Mouse (Mus musculus) left cerebral cortex, postnatal 14 days (tissue): ENCODE data around the gene Pappa. TPM values are rescaled to one million over a fixed set of nuclear protein-coding genes. Genes with fewer than 3 reads are reported as not detected.

Source experiments
- DNase-seq, 2 experiments: peaks; one replicate each; pipeline ENCODE4 v3.0.0; 2021 to 2022; ENCODE audit warnings: low spot score in 2 of 2, mixed read lengths in 1 of 2
- intact Hi-C: fragments of 180-260 bp; cut with DNase I; formaldehyde crosslinking; loops from one replicate; pipeline ENCODE4 v1.15.1; 2025
- total RNA-seq, 2 experiments: library from RNA; stranded (reverse); gene quantifications; 2 replicates each; pipeline ENCODE4 v1.2.3; 2021

Pappa gene
- total RNA-seq, 2 experiments from 2014 or later, result 0.29 to 0.47 TPM

DNA sequence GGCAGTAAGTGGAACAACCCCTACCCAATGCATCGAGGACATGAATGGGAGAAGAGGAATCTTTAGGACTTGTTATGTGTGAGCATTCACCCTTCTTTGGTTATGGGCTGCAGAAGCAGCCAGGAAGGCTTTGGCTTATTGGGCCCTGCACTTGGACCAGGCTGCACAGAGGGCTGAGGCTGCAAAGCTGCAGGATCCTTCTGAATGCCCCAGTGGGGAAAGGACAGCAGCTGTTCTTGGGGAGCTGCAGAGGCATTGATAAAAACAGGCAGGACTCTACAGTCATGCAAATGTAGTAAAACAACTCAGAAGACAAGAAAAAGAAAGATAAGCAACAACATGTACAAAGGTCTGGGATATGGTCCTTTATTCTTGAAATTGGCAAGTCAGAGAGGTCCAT lies 175.4 kb downstream of the Pappa start:
- no peak for DNase-seq
- intact Hi-C loops, result no loop called here

DNA sequence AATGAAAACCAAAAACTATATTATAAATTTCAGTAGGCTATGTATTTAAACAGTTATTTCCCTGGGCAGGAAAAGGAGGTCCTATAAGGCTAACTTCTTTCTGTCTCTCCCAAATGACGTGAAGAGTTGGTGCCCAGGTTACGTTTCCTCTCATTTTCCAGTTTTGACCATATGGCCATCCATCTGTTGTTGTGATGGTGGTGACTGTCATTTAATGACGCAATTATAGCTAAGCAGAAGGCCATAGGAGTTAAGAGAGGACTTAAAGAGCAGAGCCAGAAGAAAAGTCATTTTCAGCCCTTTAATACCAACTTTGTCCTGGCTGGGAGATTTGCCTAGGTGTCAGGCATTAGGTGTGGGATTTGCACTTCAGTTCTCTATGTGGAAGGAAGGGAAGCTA lies 176.5 kb downstream of the Pappa start:
- intact Hi-C loops, result no loop called here
- no peak for DNase-seq

DNA sequence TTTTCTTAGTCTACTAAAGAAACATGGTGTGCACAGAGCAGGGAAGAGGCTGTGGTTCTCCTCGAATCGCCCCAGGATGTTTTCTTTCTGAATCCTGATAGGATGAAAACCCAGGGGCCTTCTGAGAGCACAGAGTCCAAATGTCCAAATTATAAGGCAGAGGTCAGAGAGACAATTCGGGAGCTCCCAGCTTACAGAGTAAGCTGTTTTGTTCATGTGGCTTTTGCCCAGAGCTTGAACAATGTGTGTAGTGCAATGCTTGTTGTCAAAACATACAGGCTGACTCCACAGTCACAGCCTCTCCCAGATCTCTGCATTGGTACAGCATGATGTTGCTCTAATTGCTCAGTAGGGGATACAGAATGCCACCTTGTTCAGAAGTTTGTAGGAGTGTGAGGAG lies 178.7 kb downstream of the Pappa start:
- DNase-seq, result no peak
- intact Hi-C loops, result no loop called here

DNA sequence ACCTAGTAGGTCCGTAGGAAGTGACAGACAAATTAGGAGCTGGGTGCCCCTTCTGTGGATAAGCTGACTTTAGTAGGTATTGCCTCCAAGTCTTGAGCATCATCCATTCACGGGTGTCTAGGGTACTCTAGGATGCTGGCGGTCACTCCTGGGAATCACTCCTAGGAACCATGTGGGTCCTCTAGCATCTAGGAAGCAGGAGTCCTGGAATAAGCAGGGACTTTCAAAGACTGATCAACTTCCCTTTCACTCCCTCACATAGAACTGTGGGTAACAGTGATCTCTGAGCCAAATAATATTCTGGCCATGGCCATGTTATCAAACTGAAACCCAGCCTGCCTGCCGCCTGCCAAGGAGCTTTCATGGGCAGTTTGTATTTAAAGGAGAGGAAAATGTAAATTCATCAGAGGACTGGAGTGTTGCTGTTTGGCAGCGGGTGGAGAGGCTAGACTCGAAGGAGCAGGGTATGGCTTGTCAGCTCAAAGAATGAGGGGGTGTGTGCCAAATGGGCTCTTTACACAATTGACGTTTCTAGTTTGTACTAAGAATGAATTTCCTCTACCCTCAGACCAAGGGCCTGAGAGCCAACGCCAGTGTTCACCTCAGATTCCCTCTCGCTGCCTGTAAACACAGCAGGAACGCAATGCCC lies 194.0 kb downstream of the Pappa start:
- no peak for DNase-seq
- intact Hi-C loops, result no loop called here

DNA sequence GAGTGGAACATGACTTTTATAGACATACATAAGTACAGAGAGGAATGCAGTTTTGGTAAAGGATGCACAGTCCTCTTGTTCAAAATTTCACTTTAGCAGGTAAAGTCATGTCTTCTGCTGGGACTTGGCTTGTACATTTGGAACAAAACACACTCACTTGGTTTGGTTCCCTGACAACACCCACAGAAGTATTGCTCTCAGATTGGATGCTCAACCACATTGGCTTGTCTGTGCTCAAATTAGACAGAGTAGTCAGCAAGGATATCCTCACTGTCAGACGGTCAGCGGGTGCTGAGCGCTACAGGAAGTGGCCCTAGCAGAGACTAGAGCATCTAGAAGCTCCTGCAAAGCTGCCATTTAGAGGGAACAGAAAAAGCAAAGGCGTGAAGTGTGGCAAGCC lies 197.4 kb downstream of the Pappa start:
- intact Hi-C loops, result no loop called here
- DNase-seq, result peak in 1 of 2 experiments; percentile 14

DNA sequence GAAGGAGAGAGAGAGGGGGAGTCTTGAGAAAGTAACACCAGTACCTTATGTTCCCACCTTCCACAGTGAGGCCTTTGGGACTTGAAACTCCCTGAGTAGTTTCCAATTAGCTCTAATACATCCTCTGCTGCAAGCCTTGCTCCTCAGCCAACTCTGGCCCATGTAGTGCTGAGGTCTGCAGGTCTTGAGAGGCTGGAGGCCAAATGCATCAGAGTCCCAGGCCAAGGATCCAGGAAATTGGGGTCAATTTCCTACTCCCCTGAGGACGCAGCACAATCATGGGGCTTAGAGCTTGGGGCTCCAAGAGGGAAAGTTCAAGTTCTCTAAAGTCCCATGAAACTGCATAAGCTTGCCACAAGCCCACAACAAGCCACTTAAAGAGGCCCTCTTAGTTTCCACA lies 198.0 kb downstream of the Pappa start:
- no peak for DNase-seq
- intact Hi-C loops, result no loop called here

DNA sequence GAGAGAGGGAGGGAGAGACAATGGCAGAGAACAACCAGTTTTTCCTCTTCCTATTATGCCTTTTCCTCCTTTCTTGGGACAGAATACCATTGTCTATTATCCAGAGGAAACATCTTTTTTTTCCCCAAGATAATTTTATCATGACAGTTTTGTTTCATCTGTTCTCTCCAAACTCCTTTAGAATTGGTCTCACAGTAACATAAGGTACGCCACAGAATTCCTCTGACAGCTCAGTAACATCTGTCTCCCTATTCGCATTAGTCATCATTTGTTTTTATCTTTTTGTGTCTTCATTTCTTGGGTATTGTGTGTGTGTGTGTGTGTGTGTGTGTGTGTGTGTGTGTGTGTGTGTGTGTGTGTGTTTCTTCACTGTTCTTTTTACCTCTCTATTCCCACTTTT lies 201.8 kb downstream of the Pappa start:
- intact Hi-C loops, result no loop called here
- no peak for DNase-seq

DNA sequence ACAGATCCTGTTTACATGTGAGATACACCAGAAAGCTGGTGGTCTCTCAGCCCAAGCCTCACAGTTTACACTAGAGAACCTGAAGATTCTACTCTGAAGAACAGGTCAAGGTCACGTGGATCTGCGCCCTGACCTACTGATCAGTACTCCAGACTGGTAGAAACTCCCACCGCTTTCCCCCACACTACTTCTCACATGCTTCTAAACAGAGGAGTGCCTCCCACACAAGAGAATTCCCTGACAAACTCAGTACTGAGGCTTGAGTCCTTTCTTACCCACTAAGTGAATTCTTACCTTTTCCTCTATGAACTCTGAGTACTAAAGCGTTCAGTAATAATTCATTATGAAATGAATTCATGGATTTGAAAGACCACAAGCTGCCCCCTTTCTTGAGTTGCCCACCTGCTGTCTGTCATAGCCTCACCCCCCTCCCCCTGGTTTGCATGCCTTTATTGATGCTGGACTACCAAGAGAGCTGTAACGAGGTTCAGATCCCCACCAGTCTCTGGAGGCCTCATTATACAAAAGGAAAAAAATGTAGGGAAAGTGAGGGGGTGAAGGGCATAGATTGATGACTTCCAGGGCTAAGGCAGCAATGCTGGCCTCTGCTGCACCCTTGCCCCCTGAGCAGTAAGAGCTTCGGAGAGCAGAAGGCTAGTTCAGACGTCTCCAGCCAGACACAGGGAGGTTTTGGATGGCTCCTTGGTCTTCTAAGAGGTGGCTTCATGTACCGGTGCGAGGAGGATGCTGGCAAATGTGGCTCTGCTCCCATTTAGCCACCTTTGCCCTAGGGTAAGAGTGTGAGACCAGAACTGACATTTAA lies 204.7 kb downstream of the Pappa start:
- intact Hi-C loops, result no loop called here
- DNase-seq, result no peak

DNA sequence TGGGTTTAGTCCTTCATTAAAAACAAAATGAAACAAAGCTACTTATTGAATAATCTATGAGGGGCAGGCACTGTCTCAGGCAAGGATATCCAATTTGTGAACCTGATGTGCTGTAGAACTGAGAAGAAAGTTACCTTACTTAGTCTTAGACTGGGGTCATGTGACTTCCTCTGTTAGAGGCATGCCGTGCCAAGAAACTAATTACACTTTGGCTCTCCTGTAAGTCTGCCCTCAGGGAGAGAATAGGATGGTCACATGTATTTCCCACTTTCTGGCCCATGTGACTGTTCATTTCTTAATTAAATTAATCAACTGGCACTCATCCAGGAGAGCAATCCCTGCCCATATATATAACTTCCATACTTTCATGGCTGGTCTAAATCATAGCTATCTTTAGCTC lies 209.7 kb downstream of the Pappa start:
- no peak for DNase-seq
- intact Hi-C loops, result no loop called here

DNA sequence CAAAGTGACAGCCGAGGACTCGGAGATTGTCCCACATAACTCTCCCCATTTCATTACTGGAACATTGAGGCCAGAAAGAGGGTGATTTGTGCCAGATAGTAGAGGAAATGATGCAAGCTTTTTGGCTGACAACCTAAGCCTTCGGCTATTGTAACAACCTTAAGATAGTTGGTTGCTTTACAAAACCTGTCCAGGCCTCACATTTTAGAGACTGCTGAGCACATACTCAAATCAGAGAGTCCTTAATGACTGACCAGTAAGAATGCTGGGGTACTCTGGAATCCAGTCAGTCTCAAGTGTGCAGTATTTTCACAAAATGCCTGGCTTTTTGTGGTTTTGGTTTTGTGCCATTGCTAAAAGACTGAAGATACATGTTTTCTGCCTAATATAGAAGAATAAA lies 217.8 kb downstream of the Pappa start:
- no peak for DNase-seq
- intact Hi-C loops, result no loop called here

DNA sequence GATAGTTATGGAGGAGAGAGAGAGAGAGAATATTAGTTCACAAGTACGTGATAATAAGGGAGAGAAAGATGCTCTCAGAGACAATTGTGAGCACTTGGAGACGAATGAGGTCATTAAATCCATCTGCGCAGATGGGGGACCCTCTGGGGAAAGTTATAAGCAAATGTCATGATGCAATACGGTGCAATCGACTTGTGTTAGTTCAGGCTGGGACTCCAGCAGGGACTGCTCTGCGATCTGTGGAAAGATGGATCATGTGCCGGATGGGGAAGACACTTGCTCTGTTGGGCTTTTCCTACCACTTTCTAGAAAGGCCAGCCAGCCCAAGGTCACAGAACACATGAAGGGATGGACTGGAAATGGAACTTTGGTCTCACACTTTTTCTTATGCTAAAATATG lies 226.5 kb downstream of the Pappa start:
- intact Hi-C loops, result no loop called here
- DNase-seq, result no peak

DNA sequence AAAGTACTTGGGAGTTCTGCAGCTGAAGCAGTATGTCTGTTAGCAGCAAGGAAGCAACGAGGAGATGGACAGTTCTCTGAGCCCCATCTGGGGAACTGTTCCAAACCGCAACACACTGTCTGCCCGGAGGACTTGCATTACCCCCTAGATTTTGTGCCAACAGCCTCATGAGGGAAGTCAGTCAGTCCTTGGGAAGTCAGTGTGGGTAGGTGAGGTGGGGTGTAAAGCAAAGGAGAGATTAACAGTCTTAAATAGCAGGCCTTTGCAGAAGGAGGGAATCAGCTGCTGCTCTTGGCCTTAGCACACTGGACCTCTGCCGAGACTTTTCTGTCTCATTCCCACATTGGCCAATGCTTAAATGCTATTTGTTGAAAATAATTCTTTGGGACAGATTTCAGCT lies 230.6 kb downstream of the Pappa start:
- DNase-seq, result no peak
- intact Hi-C loops, result no loop called here

DNA sequence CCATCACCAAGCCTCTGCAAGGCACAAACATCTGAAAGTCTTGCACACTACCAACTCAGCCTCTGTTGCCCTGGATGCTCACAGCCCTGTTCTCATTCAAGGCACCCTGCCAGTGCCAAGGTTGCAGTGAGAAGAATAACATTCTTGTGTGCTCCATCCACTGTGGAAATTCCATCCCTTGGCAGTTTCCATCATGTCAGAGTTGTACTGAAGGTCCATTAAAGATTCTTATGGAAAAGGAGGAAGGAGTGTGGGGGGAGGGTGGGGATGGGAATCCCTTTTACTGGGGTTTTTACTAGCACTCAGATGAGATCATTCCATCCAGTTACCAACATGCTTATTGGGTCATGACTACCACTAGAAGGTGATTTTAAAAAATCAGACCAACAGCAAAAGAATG lies 243.2 kb downstream of the Pappa start:
- intact Hi-C loops, result no loop called here
- no peak for DNase-seq

DNA sequence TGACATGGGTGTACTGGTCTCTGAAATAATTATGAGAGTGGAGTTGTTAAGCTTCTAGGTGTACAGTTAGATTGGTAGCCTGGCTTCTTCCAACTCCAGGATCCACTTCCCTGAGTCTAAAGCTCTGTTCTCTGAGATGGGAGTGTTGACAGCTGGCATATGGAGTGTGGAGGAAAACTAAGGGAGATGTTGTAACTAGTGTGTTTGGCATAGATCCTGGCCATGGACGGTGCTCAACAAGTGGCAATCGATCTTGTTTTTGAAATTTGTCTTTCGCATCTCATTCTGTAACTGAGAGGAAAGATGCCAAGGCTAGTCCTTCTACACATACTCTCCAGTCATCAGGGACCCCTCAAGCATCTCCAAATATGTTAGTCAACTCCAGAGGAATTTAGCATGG lies 248.8 kb downstream of the Pappa start:
- DNase-seq, result peak in 1 of 2 experiments; percentile 7
- intact Hi-C loops, result no loop called here

DNA sequence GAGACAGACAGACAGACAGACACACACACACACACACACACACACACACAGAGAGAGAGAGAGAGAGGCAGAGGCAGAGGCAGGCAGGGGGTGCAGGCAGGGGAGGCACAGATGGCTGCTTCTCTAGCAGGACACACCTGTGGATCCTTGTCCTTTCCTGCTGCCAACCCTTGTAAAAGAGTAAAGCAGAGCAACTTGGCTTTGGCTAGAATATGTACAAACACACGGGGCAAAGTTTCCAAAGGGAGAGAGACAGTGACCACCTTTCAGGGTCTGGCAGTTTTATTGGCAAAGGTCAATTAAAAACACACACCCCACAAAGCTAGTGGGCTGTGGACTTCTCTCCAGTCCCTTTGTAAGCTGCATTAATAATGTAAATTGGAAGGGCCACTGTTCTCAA lies 249.9 kb downstream of the Pappa start:
- intact Hi-C loops, result no loop called here

DNA sequence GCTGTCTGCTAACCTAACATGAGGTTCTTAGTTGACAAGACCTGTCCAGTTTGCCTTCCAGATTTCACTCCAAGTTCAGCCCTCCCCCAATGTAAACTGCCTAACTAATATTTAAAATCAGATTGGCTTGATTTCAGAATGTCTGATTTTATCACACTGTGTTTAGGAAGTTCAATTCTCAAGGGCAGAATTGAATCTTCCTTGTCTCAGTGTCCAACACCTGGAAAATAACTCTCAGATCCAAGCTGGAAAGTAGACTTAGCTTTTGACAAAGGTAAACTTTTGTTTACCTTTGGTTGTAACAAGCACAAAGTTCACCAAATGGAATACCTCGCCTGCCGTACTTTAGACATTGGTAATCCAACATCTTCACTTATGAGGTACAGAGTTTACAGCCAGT lies 252.6 kb downstream of the Pappa start:
- DNase-seq, result no peak
- intact Hi-C loops, result no loop called here

More for the DNA sequence above, 249.9 kb downstream of the Pappa start:
- no peak for DNase-seq

DNA sequence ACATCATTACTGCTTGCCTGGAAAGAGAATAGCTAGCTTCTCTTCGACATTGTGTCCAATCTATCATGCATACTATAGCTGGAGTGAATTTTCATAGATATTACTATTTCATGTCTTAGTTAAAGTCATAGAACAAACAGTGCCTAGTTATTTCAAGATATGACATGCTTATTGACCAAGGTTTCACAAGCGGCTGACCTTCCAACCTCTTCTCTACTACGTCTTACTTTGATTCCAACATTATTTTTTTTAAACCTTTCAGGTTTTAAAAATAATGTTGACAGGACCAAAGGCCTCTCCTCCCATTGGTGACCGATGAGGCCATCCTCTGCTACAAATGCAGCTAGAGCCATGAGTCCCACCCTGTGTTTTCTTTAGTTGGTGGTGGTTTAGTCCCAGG lies 255.5 kb downstream of the Pappa start:
- DNase-seq, result no peak
- intact Hi-C loops, result no loop called here

DNA sequence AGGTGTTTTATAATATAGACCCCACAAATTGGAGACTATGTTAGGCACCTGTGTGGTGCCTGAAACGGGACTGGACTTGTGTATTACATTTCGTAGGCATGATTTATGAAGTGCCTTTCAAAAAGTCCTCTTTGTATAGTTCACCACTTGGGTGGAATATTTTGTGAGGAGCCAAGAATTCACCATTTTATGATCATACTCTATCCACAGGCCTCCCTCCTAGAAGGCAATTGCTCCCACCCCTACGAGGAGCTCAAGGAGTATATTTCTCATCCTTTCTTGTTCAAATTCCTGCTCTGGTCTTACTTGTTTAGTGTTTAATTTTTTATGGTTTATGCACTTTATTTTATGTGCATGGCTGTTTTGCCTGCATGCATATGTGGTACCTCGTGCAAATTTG lies 259.1 kb downstream of the Pappa start:
- intact Hi-C loops, result no loop called here
- DNase-seq, result no peak

DNA sequence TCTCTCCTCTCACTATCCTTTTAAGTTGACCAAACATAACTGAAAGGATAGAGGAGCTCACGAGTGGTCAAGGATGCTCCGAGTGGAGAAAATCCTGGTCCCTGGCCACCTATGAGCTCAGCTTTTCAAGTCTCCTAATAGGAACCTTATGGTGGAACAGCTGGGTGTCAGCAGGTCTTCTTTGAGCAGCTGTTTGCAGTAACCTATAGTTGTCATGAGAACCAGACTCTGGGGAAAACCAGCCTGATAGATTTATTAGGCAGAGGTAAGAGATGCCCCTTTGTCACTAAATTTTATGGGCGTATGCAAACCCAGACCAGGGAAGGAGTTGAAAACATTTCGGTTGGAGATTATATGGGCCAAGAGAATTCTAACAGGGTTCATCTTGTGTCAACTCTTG lies 267.0 kb downstream of the Pappa start:
- no peak for DNase-seq
- intact Hi-C loops, result no loop called here

DNA sequence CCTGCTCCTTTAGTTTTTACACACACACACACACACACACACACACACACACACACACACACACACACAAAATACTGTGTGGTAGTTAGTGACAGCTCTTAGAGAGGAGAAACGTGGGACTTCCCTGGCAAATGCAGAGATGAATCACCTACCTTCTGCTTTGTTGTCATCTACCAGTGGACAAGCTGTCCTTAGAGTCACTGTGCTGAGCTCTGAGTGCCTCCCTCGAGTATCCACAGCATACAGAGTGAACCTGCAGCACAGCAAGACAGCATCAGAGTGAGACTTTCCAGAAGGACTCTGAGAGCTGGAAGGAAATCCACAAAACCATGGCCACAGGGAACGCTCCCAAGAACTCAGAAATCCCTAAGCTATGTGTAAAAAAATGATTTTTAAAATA lies 272.8 kb downstream of the Pappa start:
- intact Hi-C loops, result no loop called here
- peak in 1 of 2 experiments; percentile 5 for DNase-seq

DNA sequence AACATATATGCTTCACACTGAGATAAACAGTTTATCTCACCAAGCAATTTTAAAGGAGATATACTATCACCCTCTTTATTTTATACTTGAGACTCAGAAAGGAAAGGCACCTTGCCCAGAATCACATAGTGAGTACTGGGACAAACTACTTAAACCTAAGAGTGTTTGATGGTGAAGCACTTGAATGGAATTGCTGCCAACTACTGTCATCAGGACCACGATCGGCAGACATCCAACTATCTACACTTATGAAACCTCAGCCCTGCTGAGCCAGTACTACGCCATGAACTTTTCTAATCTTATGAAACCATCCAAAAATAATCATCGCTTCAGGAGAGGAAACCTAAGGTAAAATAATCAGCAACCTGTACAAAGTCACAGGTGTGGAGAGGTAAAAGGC lies 275.5 kb downstream of the Pappa start:
- DNase-seq, result no peak
- intact Hi-C loops, result no loop called here
